Mouse (Mus musculus): ENCODE measurements around the gene Zswim3. TPM values are rescaled to one million over a fixed set of nuclear protein-coding genes. Genes with fewer than 3 reads are reported as not detected.
A peak's percentile ranks its signal among the peaks of the same experiment; 100 is the strongest.

Zswim3 gene
- polyA plus RNA-seq, 1 experiment, result 2.2 TPM

DNA sequence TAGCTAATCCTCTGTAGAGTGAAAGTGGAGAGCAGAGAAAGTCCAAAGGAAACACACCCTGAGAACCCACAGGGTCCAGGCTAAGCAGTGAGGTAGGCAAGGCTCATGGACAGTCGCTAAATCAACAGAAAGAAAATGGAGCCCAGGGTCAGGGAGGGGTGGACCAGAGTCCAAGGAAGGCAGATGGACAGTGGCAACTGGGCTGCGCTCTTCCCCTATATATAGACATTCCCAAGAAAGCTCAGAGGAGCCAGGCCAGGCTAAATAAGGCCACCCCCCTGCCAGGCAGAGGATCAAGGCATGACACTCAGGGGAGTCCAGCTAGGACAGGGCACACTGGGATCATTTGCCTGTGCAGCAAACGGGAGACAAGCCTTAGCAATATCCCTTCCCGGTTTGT, 23.0 kb upstream of the Zswim3 start:
- no peak for DNase-seq
- H3K4me3 ChIP-seq (ENCODE audit: insufficient read depth, low read depth, low read length), result no peak overlapping the region
- H3K27me3 ChIP-seq (replicated peaks; ENCODE audit: control insufficient read depth, insufficient read depth, low read length), result no peaks in the 10 kb centered on the region
- WGBS, result 74% methylated on average over 4 of the region's 4 CpGs
- no peak for TF ChIP-seq CTCF (conservative IDR thresholded peaks at IDR 0.05; ENCODE audit: insufficient read depth, insufficient read length, low read depth, low read length)
- TF ChIP-seq POLR2A (IDR thresholded peaks at IDR 0.05; ENCODE audit: low read depth, low read length), result no peak
- H3K27ac ChIP-seq (ENCODE audit: insufficient read depth, low read depth, low read length), result no peak overlapping the region
- no peaks in the 10 kb centered on the region for H3K36me3 ChIP-seq (ENCODE audit: control insufficient read depth, insufficient read depth, low read length)
- H3K4me1 ChIP-seq (ENCODE audit: control insufficient read depth, insufficient read depth, low read length), result peaks cover 7% of the 10 kb centered on the region; the same call in 1 of the 2 replicates

- Histone ChIP-seq H3K4me3 (ENCODE audit: insufficient read depth, low read depth, low read length) (no peak overlapping the region), H3K36me3 (ENCODE audit: control insufficient read depth, insufficient read depth, low read length) (no peaks in the 10 kb centered on the region), H3K27me3 (replicated peaks; ENCODE audit: control insufficient read depth, insufficient read depth, low read length) (no peaks in the 10 kb centered on the region), H3K4me1 (ENCODE audit: control insufficient read depth, insufficient read depth, low read length) (peaks cover 7% of the 10 kb centered on the region; the same call in 1 of the 2 replicates), H3K27ac (ENCODE audit: insufficient read depth, low read depth, low read length) (no peak overlapping the region)
- WGBS, result 63% methylated on average over 7 of the region's 7 CpGs
- DNase-seq, result no peak
- TF ChIP-seq CTCF (conservative IDR thresholded peaks at IDR 0.05; ENCODE audit: insufficient read depth, insufficient read length, low read depth, low read length), result no peak; the same call in 1 of the 2 replicates
- TF ChIP-seq POLR2A (IDR thresholded peaks at IDR 0.05; ENCODE audit: low read depth, low read length), result no peak
Measured at GRCm38 (mm10) chr2:164783926-164784581, 20.8 kb upstream of the Zswim3 start.

DNA sequence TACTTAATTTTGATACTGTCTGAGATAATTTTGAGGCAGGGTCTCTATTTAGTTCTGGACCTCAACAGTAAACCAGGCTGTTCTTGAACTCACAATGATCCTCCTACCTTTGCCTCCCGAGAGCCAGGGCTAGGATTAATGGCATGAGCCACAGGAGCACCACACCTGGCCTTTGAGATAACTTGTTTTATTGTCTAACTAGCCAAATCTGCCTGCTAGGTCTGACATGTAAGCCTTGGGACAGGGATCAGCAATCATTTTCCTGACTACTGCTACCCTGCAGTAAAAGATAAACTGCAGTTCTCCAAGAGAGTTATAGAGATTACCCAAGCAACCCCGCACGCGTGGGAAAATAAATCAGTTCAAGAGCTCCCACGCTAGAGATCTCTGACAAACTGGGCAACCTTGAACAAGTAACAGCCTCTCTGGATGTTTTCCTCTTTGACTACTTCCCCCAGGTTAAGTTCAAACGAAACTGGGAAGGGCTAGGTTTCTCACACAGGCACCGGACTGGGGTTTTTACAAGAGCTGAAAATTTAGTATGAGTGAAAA, 20.0 kb upstream of the Zswim3 start:
- peaks cover 7% of the 10 kb centered on the region; the same call in 1 of the 2 replicates for H3K4me1 ChIP-seq (ENCODE audit: control insufficient read depth, insufficient read depth, low read length)
- H3K36me3 ChIP-seq (ENCODE audit: control insufficient read depth, insufficient read depth, low read length), result no peaks in the 10 kb centered on the region
- H3K4me3 ChIP-seq (ENCODE audit: insufficient read depth, low read depth, low read length), result peak overlapping the region; percentile 64
- no peaks in the 10 kb centered on the region for H3K27me3 ChIP-seq (replicated peaks; ENCODE audit: control insufficient read depth, insufficient read depth, low read length)
- WGBS, result 3% methylated on average over 7 of the region's 7 CpGs
- no peak for TF ChIP-seq CTCF (conservative IDR thresholded peaks at IDR 0.05; ENCODE audit: insufficient read depth, insufficient read length, low read depth, low read length)
- TF ChIP-seq POLR2A (IDR thresholded peaks at IDR 0.05; ENCODE audit: low read depth, low read length), result no peak
- peak overlapping the region; percentile 72 for H3K27ac ChIP-seq (ENCODE audit: insufficient read depth, low read depth, low read length)
- DNase-seq, result no peak

DNA sequence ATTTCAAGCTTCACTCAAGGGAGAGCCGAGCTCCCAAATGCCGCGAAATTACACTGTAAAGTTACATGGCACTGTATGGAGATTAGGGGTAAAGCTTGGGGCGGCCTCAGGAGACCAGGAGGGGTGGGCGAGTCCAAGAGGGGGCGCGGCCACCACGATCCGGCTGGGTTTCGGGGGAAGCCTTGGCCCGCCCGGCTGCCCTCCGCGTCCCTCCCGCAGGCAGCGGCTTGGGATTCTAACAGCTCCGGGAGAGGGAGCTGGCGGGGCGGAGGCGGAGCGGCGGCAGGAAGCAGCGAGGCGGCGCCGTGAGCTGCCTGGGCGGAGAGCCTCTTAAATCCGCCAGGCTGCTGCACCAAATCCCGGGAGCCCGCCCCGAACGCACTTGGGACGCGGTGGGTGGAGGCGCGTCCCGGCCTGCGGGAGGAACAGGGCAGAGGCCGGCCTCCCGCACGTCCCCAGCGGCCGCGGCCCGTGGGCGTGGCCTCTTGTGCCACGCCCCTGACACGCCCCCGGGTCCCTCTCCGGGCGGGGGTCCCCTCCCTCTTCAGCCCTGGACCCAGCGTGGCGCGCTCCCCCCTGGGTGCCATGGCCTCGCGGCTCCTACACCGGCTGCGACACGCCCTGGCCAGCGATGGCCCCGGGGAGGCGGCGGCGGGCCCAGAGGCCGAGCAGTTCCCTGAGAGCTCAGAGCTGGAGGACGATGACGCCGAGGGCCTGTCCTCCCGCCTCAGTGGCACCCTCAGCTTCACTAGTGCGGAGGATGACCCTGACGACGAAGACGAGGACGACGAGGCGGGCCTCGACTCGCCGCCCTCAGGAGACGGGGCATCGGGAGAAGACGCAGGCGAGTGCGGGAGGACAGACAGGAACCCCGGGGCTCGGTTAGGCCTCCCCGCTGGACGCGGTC, 19.2 kb upstream of the Zswim3 start, which contains the start of gene Snx21:
Snx21 (plus strand) TSS at position 343 of the 907 bp plus-strand sequence.
- no peaks in the 10 kb centered on the region for H3K36me3 ChIP-seq (ENCODE audit: control insufficient read depth, insufficient read depth, low read length)
- H3K27ac ChIP-seq (ENCODE audit: insufficient read depth, low read depth, low read length), result peak within 1 kb of the TSS; percentile 73
- H3K4me3 ChIP-seq (ENCODE audit: insufficient read depth, low read depth, low read length), result peak within 1 kb of the TSS; percentile 64
- H3K27me3 ChIP-seq (replicated peaks; ENCODE audit: control insufficient read depth, insufficient read depth, low read length), result no peaks in the 10 kb centered on the region
- peaks cover 7% of the 10 kb centered on the region; the same call in 1 of the 2 replicates for H3K4me1 ChIP-seq (ENCODE audit: control insufficient read depth, insufficient read depth, low read length)
- under 1% methylated on average over 89 of the region's 89 CpGs for WGBS
- TF ChIP-seq CTCF (conservative IDR thresholded peaks at IDR 0.05; ENCODE audit: insufficient read depth, insufficient read length, low read depth, low read length) (peak; percentile 23; the same call in 1 of the 2 replicates), POLR2A (IDR thresholded peaks at IDR 0.05; ENCODE audit: low read depth, low read length) (peak; percentile 24)
- peak; percentile 97 for DNase-seq

DNA sequence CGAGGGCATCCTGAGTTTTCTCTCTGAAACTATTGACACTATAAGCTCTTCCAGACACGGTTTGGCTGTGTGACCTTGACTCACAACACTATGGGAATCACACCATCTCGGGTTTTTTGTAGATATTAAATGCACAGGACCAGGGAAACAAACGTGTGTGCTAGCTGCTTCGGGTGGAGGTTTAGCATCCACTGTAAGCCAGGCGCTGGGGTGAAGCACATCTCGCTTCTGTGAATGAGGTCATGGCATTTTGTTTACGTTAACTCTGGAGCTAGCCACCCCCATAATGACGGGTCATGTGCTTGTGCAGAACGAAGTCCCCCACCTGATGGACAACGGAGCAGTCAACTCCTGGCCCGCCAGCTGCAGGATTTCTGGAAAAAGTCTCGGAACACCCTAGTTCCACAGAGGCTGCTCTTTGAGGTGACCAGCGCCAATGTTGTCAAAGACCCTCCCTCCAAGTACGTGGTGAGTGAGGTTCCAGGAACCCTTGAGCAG, 18.5 kb upstream of the Zswim3 start:
- H3K4me1 ChIP-seq (ENCODE audit: control insufficient read depth, insufficient read depth, low read length), result peaks cover 7% of the 10 kb centered on the region; the same call in 1 of the 2 replicates
- H3K36me3 ChIP-seq (ENCODE audit: control insufficient read depth, insufficient read depth, low read length), result no peaks in the 10 kb centered on the region
- 13% methylated on average over 15 of the region's 15 CpGs for WGBS
- no peak for TF ChIP-seq POLR2A (IDR thresholded peaks at IDR 0.05; ENCODE audit: low read depth, low read length)
- no peak for TF ChIP-seq CTCF (conservative IDR thresholded peaks at IDR 0.05; ENCODE audit: insufficient read depth, insufficient read length, low read depth, low read length)
- H3K4me3 ChIP-seq (ENCODE audit: insufficient read depth, low read depth, low read length), result peak overlapping the region; percentile 64
- peak overlapping the region; percentile 73 for H3K27ac ChIP-seq (ENCODE audit: insufficient read depth, low read depth, low read length)
- no peak for DNase-seq
- H3K27me3 ChIP-seq (replicated peaks; ENCODE audit: control insufficient read depth, insufficient read depth, low read length), result no peaks in the 10 kb centered on the region

DNA sequence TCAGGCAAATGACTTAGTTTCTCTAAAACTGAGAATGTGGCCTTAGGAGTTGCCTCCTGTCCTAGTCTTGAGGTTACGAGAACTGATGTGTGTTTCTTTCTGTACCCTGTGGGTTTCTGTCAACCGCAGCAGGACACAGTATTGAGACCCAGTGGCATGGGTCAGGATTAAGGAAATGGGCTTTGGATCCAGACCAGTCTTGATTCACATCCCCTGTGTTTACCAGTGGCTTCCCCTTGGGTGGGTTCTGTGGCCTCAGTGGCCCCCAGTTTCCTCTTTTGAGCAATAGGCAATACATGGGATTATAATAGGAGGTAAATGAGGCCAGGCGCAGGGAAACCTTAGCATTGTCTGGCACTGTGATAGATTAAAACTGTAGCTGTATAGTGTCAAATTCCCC, 17.9 kb upstream of the Zswim3 start:
- H3K4me1 ChIP-seq (ENCODE audit: control insufficient read depth, insufficient read depth, low read length), result peaks cover 7% of the 10 kb centered on the region; the same call in 1 of the 2 replicates
- DNase-seq, result no peak
- H3K36me3 ChIP-seq (ENCODE audit: control insufficient read depth, insufficient read depth, low read length), result 0 out of 2 replicates have a peak, but pooled peaks cover 1% of the 10 kb centered on the region
- TF ChIP-seq POLR2A (IDR thresholded peaks at IDR 0.05; ENCODE audit: low read depth, low read length) (no peak), CTCF (conservative IDR thresholded peaks at IDR 0.05; ENCODE audit: insufficient read depth, insufficient read length, low read depth, low read length) (no peak)
- H3K27me3 ChIP-seq (replicated peaks; ENCODE audit: control insufficient read depth, insufficient read depth, low read length), result no peaks in the 10 kb centered on the region
- 71% methylated on average over 3 of the region's 3 CpGs for WGBS
- H3K4me3 ChIP-seq (ENCODE audit: insufficient read depth, low read depth, low read length), result peak overlapping the region; percentile 64
- H3K27ac ChIP-seq (ENCODE audit: insufficient read depth, low read depth, low read length), result 0 out of 2 replicates have a peak overlapping the region, but pooled peaks have one; percentile 73
